Mouse (Mus musculus) monocyte, adult 5-6 weeks (primary cell): ENCODE data around the gene Wdr92. TPM values are rescaled to one million over a fixed set of nuclear protein-coding genes. Genes with fewer than 3 reads are reported as not detected.
A peak's percentile ranks its signal among the peaks of the same experiment; 100 is the strongest.
"Not testable (repeated sequence)": the region's sequence is repeated elsewhere in the genome, so short reads cannot be mapped to it uniquely, and the experiment has no call there.

ENCODE experiments used
- ATAC-seq: fragments of 153-309, 156-312 bp; replicated peaks from 2 replicates; pipeline ENCODE4 v1.8.0; 2017; ENCODE audit warnings: mild to moderate bottlenecking; ENCODE audit not compliant: low TSS enrichment, insufficient number of reproducible peaks, severe bottlenecking, poor library complexity, low FRiP score
- total RNA-seq: library from RNA; stranded (forward); fragments of 200-1000, 200-491, 200-594 nt; gene quantifications from 3 replicates; pipeline ENCODE4 v1.2.3, GENCODE M21; 2017

Wdr92 gene
- total RNA-seq, 1 experiment from 2014 or later = 4.7 TPM

DNA sequence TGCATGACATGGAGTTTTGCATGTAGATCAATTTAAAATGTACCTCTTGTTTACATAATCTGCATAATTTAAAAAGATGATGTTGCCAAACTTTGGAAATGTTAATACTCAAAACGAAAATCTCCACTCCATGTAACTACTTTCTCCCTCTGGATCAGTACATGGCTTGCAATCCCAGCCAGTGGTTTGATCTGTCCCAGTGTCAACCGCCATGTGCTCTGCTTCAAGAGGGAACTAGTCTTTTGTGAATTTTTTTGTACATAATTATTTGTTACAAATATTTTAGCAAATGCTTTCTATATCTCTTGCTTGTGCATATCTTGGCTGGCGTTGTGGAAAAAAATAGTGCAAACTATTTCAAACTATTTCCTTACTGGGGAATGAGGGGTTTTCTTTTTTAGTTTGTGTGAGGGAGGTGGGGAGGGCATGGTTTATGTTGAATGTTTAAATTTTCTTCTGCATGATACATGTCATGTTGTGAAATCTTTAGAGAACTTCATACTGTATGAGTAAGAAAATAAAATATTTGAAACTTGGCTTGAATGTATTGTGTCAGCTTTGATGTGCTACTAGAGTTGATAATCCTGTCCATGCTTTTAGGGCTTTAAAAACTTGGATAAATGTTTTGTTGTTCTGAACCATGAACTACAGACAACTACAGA is 18.1 kb downstream of the Wdr92 start:
- ATAC-seq = no peak

DNA sequence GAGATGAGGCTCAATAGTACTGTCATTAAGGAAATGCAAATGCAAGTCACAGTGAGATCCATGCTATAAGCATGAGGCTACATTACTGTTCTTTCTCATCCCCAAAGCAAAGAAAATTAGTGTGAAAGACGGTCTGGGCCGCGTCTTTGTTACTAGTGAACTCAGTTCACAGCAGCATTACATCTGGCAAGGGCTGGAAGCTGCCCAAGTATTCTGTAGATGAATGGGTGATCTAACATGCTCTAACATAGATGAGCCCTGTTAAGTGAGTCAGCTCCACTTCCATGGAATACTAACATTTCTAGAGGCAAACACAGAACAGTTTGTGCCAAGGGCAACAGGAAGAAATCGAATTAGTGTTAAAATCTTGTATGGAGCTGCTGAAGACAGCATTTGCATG is 19.0 kb downstream of the Wdr92 start:
- ATAC-seq = no peak

DNA sequence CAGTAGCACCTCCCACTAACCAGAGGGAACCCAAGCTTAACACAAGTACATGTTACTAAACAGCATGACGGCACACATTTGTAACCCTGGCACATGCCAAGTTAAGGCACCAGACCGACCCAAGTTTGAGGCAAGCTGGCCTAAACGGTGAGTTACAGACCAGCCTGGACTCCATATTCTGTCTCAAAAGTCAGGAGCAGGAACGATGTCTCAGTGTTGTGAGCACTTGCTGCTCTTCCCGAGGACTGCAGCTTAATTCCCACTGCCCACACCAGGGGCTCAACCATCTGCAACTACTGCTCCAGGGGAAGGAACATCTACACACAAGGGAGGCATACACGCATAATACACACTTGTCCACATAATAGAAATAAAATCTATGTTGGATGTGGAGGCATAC is 20.6 kb downstream of the Wdr92 start:
- no peak for ATAC-seq

DNA sequence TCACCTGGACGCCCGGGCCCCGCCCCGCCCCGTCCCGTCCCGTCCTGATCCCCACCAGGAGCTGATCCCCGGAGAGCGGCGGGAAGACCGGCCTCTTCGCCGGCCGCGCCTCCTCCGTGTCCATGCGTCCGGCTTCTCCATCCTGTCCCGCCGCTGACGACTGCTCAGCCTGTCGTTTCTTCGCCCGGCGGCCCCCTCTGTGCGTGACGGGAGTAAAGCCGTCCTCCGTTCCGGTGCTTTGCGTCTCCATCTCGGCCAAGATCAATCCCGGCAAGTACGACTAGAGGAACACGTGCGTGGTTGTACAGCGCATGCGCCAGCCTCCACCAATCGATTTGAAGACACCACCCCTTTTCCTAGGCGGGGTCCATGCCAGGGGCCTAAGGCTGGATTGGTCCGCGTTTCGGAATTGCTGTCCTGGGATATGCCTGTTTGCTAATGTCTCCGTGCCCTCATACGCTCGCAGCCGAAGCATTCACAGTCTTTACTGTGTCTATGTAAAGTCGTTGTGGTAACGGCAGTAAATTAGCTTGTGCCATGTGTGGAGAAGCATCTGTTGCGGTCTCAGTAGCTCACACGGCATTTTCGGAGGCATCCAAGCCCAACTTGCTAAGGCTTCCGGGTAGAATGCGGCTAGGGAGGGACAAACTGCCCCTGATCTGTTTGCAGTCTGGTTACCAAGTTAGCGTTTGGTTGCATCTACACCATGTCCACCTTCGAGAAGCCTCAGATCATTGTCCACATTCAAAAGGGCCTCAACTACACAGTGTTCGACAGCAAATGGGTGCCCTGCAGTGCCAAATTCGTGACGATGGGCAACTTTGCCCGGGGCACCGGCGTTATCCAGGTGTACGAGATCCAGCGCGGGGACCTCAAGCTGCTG is 29.6 kb downstream of the Wdr92 start, which contains the start of gene Pno1:
Gene Pno1 (minus strand): TSS at position 311 of the 883 bp plus-strand sequence.
- ATAC-seq = peak; percentile 93

DNA sequence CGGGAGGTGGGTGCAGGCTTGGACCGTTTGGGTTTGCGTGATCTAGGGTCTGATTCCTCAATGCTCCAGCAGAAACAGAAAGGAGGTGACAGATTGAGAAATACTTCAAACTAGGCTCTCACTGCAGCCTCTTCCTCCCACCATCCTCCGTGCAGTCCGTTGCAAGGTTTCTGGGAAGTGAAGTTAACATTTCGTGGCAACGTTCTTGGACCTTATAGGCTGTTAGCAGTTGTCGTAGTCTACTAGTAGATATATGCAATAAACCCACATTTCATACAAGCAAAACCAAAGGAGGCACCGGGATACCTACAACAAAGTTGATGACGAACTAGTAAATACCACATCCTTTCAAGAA is 30.2 kb downstream of the Wdr92 start:
- ATAC-seq = peak; percentile 4; the same call in 1 of the 2 replicates

DNA sequence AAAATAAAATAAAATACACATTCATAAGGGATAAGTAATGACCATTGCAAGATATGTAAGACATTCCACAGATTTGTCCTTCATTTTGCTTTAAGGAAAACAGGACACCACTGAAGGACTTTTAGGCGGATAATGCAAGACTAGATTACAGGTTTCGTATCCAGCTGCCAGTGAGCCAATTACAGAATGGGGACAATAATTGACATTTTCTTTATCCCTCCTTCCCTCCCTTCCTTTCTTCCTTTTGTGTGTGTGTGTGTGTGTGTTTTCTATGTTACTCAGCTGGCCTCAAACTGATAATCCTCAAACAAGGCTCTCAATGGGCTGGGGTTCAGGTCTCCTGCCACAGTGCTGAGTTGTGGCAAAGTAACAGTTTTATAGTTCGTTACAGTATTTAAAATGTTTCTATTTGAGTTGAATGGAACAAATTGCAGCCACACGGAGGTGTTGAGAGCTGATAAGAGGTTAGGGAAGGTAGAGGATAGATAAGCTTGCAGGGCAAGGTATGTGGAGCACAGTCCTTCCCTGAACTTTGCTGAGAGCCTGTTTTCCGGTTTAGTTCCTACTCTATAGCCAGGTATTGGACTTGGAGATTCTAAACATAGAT is 31.1 kb downstream of the Wdr92 start:
- ATAC-seq = no peak

DNA sequence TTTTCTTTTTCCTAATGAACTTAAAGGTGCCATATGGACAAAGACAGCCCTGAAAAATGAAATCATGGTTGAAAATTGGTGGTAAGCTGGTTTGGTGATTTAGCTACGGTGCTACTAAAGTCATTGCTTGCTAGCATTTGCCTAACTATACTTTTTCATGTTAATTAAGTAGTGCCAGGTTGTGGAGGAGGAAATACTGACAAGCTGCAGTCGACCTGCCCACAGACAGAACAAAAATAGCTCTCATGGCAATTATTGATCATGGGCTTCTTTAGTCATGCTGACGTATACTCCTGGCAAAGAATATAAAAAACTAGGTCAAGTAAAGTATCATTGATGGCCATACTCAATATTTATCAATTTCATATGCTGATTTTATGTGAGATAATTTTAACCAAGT is 33.6 kb downstream of the Wdr92 start:
- no peak for ATAC-seq

DNA sequence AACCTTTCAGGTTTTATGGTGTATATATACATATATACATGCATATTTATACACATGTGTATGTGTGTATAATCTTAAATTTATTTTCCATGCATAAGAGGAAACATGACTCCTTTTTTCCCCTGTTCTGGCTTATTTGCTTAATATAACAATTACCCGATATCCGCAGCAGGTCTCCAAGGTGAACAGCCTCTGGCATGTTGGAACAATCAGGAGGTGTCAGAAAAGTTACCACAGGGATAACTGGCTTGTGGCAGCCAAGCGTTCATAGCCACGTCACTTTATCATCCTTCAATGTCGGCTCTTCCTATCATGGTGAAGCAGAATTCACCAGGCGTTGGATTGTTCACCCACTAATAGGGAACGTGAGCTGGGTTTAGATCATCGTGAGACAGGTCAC is 39.2 kb downstream of the Wdr92 start:
- ATAC-seq = 0 out of 2 replicates have a peak, but pooled peaks have one; percentile 61

DNA sequence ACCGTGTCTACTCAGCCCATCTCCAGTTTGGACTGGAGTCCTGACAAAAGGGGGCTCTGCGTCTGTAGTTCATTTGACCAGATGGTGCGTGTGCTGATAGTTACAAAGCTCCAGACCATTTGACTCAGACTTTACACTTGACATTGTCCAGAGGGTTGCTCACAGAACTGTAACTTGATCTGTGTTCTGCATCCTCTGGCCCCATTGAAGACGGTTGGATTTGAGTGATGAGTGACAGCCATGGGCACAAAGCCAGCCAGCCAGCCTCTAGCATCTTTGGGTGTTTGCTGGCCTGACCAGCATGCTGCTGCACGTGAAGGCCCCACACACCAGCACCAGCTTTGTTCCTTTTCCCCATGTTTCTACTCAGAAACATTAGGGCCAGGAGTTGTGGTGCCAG is 50.9 kb downstream of the Wdr92 start:
- no peak for ATAC-seq

DNA sequence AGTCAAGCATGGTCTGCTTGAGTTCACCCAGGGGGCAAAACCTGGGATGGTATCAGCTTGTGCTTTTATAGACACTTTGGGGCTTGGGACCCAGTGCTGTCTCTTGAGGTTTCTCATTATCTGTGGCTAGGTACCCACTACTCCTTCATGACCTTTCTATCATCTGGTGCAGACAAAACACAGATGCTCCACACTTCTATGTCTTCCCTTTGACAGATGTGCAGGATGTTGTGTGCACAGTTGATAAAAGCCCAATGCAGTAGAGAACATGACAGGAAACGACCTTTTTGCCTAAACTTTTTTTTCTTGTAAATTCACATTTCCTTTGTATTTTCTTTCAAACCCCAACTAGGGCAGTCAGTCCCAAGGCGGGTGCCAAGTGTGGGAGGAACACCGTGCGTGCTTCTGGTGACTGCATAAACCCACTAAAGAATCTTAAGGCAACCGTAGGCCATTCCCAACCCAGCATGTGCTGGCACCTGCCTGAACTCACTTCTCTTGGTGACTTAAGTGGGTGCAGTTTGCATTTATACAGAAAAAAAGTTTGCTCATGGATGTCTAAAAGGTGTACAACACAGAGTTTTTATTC is 54.6 kb downstream of the Wdr92 start:
- no peak for ATAC-seq

DNA sequence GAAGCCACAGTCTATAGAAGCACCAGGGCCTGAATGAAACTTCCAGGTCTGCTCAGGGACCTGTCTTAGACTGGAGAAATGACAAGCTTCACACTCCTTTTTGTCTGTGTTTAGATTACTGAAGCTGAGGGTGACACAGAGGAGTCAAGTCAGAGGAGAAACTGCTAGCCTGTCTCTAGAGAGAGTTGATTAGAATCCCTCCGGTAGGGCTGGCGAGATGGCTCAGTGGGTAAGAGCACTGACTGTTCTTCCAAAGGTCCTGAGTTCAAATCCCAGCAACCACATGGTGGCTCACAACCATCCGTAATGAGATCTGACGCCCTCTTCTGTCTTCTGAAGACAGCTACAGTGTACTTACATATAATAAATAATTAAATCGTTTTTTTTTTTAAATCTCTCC is 56.7 kb downstream of the Wdr92 start:
- ATAC-seq = not testable (repeated sequence)

DNA sequence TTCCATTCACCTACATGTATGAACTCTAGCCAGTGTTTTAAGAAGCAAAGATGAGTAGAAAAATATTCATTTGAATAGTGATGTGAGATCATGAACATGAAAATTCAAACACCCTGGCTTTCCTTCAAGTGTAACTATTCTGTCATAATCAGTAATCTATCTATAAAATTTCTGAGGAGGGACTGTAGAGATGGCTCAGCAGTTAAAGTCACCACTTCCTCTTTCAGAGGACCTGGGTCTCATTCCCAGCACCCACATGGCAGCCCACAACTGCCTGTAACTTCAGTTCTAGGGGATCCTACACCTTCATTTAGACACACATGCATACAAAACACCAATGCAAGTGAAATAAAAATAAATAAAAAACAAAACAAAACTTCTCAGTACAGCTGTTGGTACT is 66.8 kb downstream of the Wdr92 start:
- ATAC-seq = no peak

DNA sequence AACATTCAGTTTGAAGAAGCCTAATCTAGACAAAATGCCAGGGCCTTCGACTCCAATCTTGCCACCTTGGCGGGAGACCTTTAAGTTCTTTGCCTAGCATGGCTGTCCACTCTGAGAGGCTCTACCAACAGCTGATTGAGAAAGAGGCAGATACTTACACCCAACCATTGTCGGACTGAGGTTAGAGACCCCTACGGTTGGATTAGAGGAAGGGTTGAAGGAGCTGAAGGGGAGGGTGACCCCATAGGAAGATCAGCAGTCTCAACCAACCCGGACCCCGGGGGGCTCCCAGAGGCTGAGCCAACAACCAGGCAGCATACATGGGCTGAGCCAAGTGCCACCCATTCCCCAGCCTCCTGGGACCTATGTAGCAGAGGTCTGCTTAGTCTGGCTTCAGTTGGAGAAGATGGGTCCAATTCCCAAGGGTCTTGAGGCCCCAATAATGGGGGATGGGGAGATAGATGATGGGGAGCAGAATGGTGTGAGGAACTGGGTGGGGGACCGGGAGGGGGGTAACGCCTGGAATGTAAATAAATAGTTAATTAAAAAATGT is 75.0 kb downstream of the Wdr92 start:
- no peak for ATAC-seq

DNA sequence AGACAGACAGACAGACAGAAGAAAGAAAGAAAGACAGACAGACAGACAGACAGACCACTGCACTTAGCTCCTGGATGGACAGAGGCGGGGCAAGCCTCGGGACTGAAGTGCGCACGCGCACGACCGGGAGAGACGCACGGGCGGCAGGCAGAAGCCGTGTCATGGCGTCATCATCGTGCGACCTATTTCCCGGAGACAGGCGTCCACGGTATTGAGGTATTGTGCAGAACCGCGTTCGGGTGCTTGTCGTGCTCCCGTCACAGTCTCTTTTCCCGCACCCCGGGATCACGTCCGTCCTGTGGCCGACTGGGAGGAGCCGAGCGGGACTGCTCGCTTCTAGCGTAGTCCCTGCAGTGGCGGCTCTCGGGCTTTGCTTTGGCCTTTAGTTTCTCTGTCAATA is 75.5 kb downstream of the Wdr92 start, which contains the start of gene C1d:
Gene C1d (plus strand): TSS at position 137 of the 400 bp plus-strand sequence.
- ATAC-seq = peak; percentile 88

DNA sequence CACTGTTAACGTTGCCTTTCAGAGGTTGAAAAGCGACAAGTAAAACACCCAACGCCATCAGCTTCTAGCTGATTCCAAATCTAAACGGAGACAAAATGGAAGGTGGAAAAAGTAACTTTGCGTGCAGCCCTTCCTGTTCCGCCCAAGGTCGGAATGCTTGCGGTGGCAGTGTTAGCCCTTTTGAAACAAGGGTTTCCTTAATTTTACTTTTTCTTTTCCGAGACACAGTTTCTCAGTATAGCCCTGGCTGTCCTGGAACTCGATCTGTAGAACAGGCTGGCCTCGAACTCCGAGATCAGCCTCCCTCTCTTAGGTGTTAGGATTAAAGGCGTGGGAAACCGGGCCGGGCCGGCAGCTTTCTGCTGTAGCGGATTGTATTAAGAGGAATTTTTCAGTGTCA is 76.0 kb downstream of the Wdr92 start:
- ATAC-seq = peak; percentile 38; the same call in 1 of the 2 replicates

DNA sequence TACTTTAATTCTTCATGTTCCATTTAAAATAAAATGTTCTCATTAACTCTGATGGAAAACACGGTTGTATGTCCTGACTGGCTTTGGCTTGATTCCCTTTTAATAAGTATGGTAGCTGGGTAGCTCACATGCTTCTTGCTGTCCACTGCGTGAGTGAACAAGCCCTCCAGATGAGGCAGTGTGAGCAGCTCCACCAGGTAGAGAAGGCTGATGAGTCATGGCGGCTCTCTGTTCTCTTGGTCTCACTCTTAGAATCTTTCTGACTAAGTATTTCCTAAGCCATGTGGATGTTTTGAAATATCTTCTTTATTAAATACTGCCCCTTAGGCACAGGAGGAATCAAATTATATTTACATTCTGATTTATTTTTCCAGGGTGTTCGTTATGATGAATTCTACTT is 85.3 kb downstream of the Wdr92 start:
- no peak for ATAC-seq

DNA sequence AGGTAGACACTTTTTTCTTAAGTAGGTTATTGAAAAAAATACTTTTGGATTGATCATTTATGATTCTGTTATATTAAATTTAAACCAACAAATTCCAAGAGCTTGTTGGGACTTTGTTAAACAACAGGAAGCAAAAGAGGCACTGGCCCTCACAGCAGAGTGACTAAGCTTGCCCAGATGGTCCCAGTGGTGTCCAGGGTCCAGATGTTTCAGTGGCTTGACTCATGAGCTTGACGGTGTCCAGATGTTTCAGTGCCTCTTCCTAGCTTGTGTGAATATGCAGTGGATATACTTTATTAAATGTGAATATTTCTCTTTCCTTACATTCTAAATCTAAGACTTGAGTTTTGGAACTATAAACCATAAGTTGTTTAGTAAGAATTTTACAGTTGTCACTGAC is 86.9 kb downstream of the Wdr92 start:
- ATAC-seq = no peak

DNA sequence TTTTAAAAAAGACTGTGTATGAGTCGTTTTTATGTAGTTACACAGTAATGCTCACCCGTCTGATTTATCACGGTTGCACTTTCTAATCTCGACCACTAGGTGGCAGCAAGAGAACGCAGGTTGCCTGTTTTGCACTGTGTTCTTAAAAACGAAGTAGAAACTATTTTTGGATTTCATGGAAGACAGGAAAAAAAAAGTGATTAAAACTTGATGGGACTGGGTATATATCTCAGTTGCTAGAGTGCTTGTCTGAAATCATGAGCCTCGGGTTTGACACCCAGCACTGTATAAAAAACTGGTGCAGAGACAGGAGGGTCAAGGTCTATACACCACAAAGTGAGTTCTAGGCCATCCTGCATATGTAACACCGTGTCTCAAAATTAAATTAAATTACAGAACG is 98.1 kb downstream of the Wdr92 start:
- ATAC-seq = 0 out of 2 replicates have a peak, but pooled peaks have one; percentile 73
